Mouse (Mus musculus) embryonic facial prominence, embryonic 10.5 days (tissue): ENCODE results near the gene Myo16. TPM values are rescaled to one million over a fixed set of nuclear protein-coding genes. Genes with fewer than 3 reads are reported as not detected.

Experiments
- DNase-seq: peaks from one replicate; pipeline ENCODE4 v3.0.0-alpha.2; 2017; ENCODE audit warnings: low spot score
- H3K27ac ChIP-seq: fragments of 300-500 bp; sonication (generic); replicated peaks from 2 replicates; pipeline ENCODE4 v1.5.1; 2016; ENCODE audit warnings: mild to moderate bottlenecking
- H3K27me3 ChIP-seq: fragments of 300-500 bp; sonication (generic); replicated peaks from 2 replicates; pipeline ENCODE4 v1.6.1; 2016; ENCODE audit warnings: low read depth, mild to moderate bottlenecking; ENCODE audit not compliant: poor library complexity, severe bottlenecking
- H3K36me3 ChIP-seq: fragments of 300-500 bp; sonication (generic); replicated peaks from 2 replicates; pipeline ENCODE4 v1.6.1; 2016; ENCODE audit warnings: mild to moderate bottlenecking, moderate library complexity
- H3K4me1 ChIP-seq: fragments of 300-500 bp; sonication (generic); 2 replicates; pipeline ENCODE4 v1.6.1; 2016
- H3K4me3 ChIP-seq: fragments of 300-500 bp; sonication (generic); 2 replicates; pipeline ENCODE4 v1.5.1; 2016; ENCODE audit warnings: mild to moderate bottlenecking, moderate library complexity
- H3K9me3 ChIP-seq: fragments of 300-500 bp; sonication (generic); 2 replicates; pipeline ENCODE4 v1.6.1; 2016; ENCODE audit warnings: mild to moderate bottlenecking
- WGBS: fragments of 180-500 bp; shearing (Covaris S2); methylation state at CpG from one replicate; pipeline ENCODE4 v1.1.7; 2016; 5-methylcytosine and 5-hydroxymethylcytosine counted together
- polyA plus RNA-seq: library from polyadenylated mRNA; unstranded; fragments of >200 nt; fragmentation: Nextera tagmentation; extraction: Ambion mirVana; gene quantifications from 2 replicates; pipeline ENCODE4 v1.2.1, GENCODE M21; 2016

The Myo16 gene
- polyA plus RNA-seq, 1 experiment from 2014 or later = 1.1 TPM

GRCm38 (mm10) chr8:10402606-10403005 lies 248.9 kb downstream of the Myo16 start:
- WGBS = 15% methylated on average over 4 of the region's 4 CpGs

GRCm38 (mm10) chr8:10405469-10405868 lies 251.8 kb downstream of the Myo16 start:
- peak; percentile 76 for DNase-seq
- no peak overlapping the region for H3K27ac ChIP-seq
- H3K36me3 ChIP-seq = no peaks in the 10 kb centered on the region
- WGBS = 34% methylated on average over 8 of the region's 8 CpGs
- H3K4me3 ChIP-seq = no peak overlapping the region
- H3K27me3 ChIP-seq = no peaks in the 10 kb centered on the region
- no peaks in the 10 kb centered on the region for H3K9me3 ChIP-seq
- H3K4me1 ChIP-seq = peaks cover 9% of the 10 kb centered on the region

More at GRCm38 (mm10) chr8:10402606-10403005, 248.9 kb downstream of the Myo16 start:
- H3K27ac ChIP-seq = no peak overlapping the region
- peak; percentile 20 for DNase-seq
- H3K4me3 ChIP-seq = no peak overlapping the region
- peaks cover 9% of the 10 kb centered on the region for H3K4me1 ChIP-seq
- H3K27me3 ChIP-seq = no peaks in the 10 kb centered on the region
- no peaks in the 10 kb centered on the region for H3K36me3 ChIP-seq
- no peaks in the 10 kb centered on the region for H3K9me3 ChIP-seq

- 88% methylated on average over 9 of the region's 9 CpGs for WGBS
- Histone ChIP-seq H3K36me3 (no peaks in the 10 kb centered on the region), H3K27me3 (no peaks in the 10 kb centered on the region), H3K27ac (no peak overlapping the region), H3K9me3 (no peaks in the 10 kb centered on the region), H3K4me3 (no peak overlapping the region), H3K4me1 (peaks cover 9% of the 10 kb centered on the region)
- no peak for DNase-seq
Observed at GRCm38 (mm10) chr8:10409043-10409442, 255.3 kb downstream of the Myo16 start.

- 85% methylated on average over 4 of the region's 4 CpGs for WGBS
- Histone ChIP-seq H3K36me3 (no peaks in the 10 kb centered on the region), H3K9me3 (no peaks in the 10 kb centered on the region), H3K27me3 (no peaks in the 10 kb centered on the region), H3K27ac (no peak overlapping the region), H3K4me3 (no peak overlapping the region), H3K4me1 (no peaks in the 10 kb centered on the region)
- no peak for DNase-seq
Observed at GRCm38 (mm10) chr8:10411511-10411910, 257.8 kb downstream of the Myo16 start.

- Histone ChIP-seq H3K36me3 (no peaks in the 10 kb centered on the region), H3K4me3 (no peak overlapping the region), H3K27me3 (0 out of 2 replicates have a peak, but pooled peaks cover 4% of the 10 kb centered on the region), H3K27ac (no peak overlapping the region), H3K9me3 (no peaks in the 10 kb centered on the region), H3K4me1 (no peaks in the 10 kb centered on the region)
- DNase-seq = no peak
- 86% methylated on average over 8 of the region's 8 CpGs for WGBS
Observed at GRCm38 (mm10) chr8:10413881-10414280, 260.2 kb downstream of the Myo16 start.

- Histone ChIP-seq H3K27ac (no peak overlapping the region), H3K4me1 (0 out of 2 replicates have a peak, but pooled peaks cover 3% of the 10 kb centered on the region), H3K4me3 (no peak overlapping the region), H3K27me3 (0 out of 2 replicates have a peak, but pooled peaks cover 4% of the 10 kb centered on the region), H3K9me3 (no peaks in the 10 kb centered on the region), H3K36me3 (no peaks in the 10 kb centered on the region)
- peak; percentile 83 for DNase-seq
- 21% methylated on average over 6 of the region's 6 CpGs for WGBS
Observed at GRCm38 (mm10) chr8:10414684-10415212, 261.0 kb downstream of the Myo16 start.

- Histone ChIP-seq H3K9me3 (no peaks in the 10 kb centered on the region), H3K4me3 (no peak overlapping the region), H3K27me3 (0 out of 2 replicates have a peak, but pooled peaks cover 4% of the 10 kb centered on the region), H3K4me1 (0 out of 2 replicates have a peak, but pooled peaks cover 3% of the 10 kb centered on the region), H3K27ac (no peak overlapping the region), H3K36me3 (no peaks in the 10 kb centered on the region)
- DNase-seq = no peak
- 30% methylated on average over 7 of the region's 7 CpGs for WGBS
Observed at GRCm38 (mm10) chr8:10415288-10415687, 261.6 kb downstream of the Myo16 start.

- Histone ChIP-seq H3K4me3 (no peak overlapping the region), H3K36me3 (no peaks in the 10 kb centered on the region), H3K4me1 (0 out of 2 replicates have a peak, but pooled peaks cover 3% of the 10 kb centered on the region), H3K9me3 (no peaks in the 10 kb centered on the region), H3K27ac (no peak overlapping the region), H3K27me3 (0 out of 2 replicates have a peak, but pooled peaks cover 4% of the 10 kb centered on the region)
- DNase-seq = no peak
- 84% methylated on average over 9 of the region's 9 CpGs for WGBS
Observed at GRCm38 (mm10) chr8:10415885-10416284, 262.2 kb downstream of the Myo16 start.

GRCm38 (mm10) chr8:10416806-10417205 lies 263.1 kb downstream of the Myo16 start:
- DNase-seq = no peak
- 0 out of 2 replicates have a peak, but pooled peaks cover 3% of the 10 kb centered on the region for H3K4me1 ChIP-seq
- H3K27me3 ChIP-seq = 0 out of 2 replicates have a peak, but pooled peaks cover 8% of the 10 kb centered on the region
- H3K36me3 ChIP-seq = no peaks in the 10 kb centered on the region
- WGBS = 81% methylated on average over 12 of the region's 12 CpGs
- H3K27ac ChIP-seq = no peak overlapping the region
- no peak overlapping the region for H3K4me3 ChIP-seq
- H3K9me3 ChIP-seq = no peaks in the 10 kb centered on the region

GRCm38 (mm10) chr8:10417281-10417680 lies 263.6 kb downstream of the Myo16 start:
- no peaks in the 10 kb centered on the region for H3K9me3 ChIP-seq
- 0 out of 2 replicates have a peak, but pooled peaks cover 8% of the 10 kb centered on the region for H3K27me3 ChIP-seq
- H3K27ac ChIP-seq = no peak overlapping the region
- WGBS = 91% methylated on average over 6 of the region's 6 CpGs
- H3K4me1 ChIP-seq = 0 out of 2 replicates have a peak, but pooled peaks cover 3% of the 10 kb centered on the region
- H3K36me3 ChIP-seq = no peaks in the 10 kb centered on the region
- H3K4me3 ChIP-seq = no peak overlapping the region
- no peak for DNase-seq

- WGBS = 93% methylated on average over 8 of the region's 8 CpGs
- no peaks in the 10 kb centered on the region for H3K36me3 ChIP-seq
- DNase-seq = no peak
- H3K9me3 ChIP-seq = no peaks in the 10 kb centered on the region
- H3K4me1 ChIP-seq = 0 out of 2 replicates have a peak, but pooled peaks cover 3% of the 10 kb centered on the region
- H3K4me3 ChIP-seq = no peak overlapping the region
- H3K27ac ChIP-seq = no peak overlapping the region
- H3K27me3 ChIP-seq = 0 out of 2 replicates have a peak, but pooled peaks cover 8% of the 10 kb centered on the region
Observed at GRCm38 (mm10) chr8:10418013-10418412, 264.3 kb downstream of the Myo16 start.

- WGBS = 76% methylated on average over 7 of the region's 7 CpGs
- Histone ChIP-seq H3K9me3 (no peaks in the 10 kb centered on the region), H3K27ac (no peak overlapping the region), H3K4me3 (no peak overlapping the region), H3K4me1 (0 out of 2 replicates have a peak, but pooled peaks cover 3% of the 10 kb centered on the region), H3K27me3 (0 out of 2 replicates have a peak, but pooled peaks cover 8% of the 10 kb centered on the region), H3K36me3 (no peaks in the 10 kb centered on the region)
- no peak for DNase-seq
Observed at GRCm38 (mm10) chr8:10418971-10419370, 265.3 kb downstream of the Myo16 start.

- no peak overlapping the region for H3K4me3 ChIP-seq
- 0 out of 2 replicates have a peak, but pooled peaks cover 8% of the 10 kb centered on the region for H3K27me3 ChIP-seq
- H3K27ac ChIP-seq = no peak overlapping the region
- no peaks in the 10 kb centered on the region for H3K9me3 ChIP-seq
- 77% methylated on average over 4 of the region's 4 CpGs for WGBS
- no peak for DNase-seq
- no peaks in the 10 kb centered on the region for H3K36me3 ChIP-seq
- 0 out of 2 replicates have a peak, but pooled peaks cover 3% of the 10 kb centered on the region for H3K4me1 ChIP-seq
Observed at GRCm38 (mm10) chr8:10419726-10420125, 266.0 kb downstream of the Myo16 start.
